Mouse (Mus musculus) heart, embryonic 15.5 days (tissue): ENCODE data around the gene Rab33b. TPM values are rescaled to one million over a fixed set of nuclear protein-coding genes. Genes with fewer than 3 reads are reported as not detected.
A peak's percentile ranks its signal among the peaks of the same experiment; 100 is the strongest.

Source experiments
- ATAC-seq: fragments of 200-750 bp; cut with Nextera tagmentation; replicated peaks from 2 replicates; pipeline ENCODE4 v1.8.0; 2017; ENCODE audit warnings: low read depth, moderate TSS enrichment; ENCODE audit not compliant: insufficient number of reproducible peaks, insufficient read depth, low FRiP score
- H3K27ac ChIP-seq: fragments of 300-500 bp; sonication (generic); 2 replicates; pipeline ENCODE4 v1.5.1; 2015; ENCODE audit warnings: mild to moderate bottlenecking, inconsistent platforms
- H3K27me3 ChIP-seq: fragments of 300-500 bp; sonication (generic); 2 replicates; pipeline ENCODE4 v1.6.1; 2015; ENCODE audit warnings: inconsistent platforms
- H3K36me3 ChIP-seq: fragments of 300-500 bp; sonication (generic); 2 replicates; pipeline ENCODE4 v1.6.1; 2015; ENCODE audit warnings: mild to moderate bottlenecking, inconsistent platforms
- H3K4me1 ChIP-seq: fragments of 300-500 bp; sonication (generic); replicated peaks from 2 replicates; pipeline ENCODE4 v1.6.1; 2015; ENCODE audit warnings: inconsistent platforms
- H3K4me2 ChIP-seq: fragments of 300-500 bp; sonication (generic); 2 replicates; pipeline ENCODE4 v1.6.1; 2015; ENCODE audit warnings: inconsistent platforms, mild to moderate bottlenecking, moderate library complexity
- H3K4me3 ChIP-seq: fragments of 300-500 bp; sonication (generic); 2 replicates; pipeline ENCODE4 v1.5.1; 2015; ENCODE audit warnings: mild to moderate bottlenecking, inconsistent platforms
- H3K9ac ChIP-seq: fragments of 300-500 bp; sonication (generic); 2 replicates; pipeline ENCODE4 v1.6.1; 2015; ENCODE audit warnings: mild to moderate bottlenecking, inconsistent platforms
- H3K9me3 ChIP-seq: fragments of 300-500 bp; sonication (generic); replicated peaks from 2 replicates; pipeline ENCODE4 v1.6.1; 2016; ENCODE audit warnings: inconsistent platforms
- WGBS: fragments of 180-500 bp; shearing (Covaris S2); methylation state at CpG from one replicate; pipeline ENCODE4 v1.1.7; 2015; ENCODE audit warnings: mixed read lengths; 5-methylcytosine and 5-hydroxymethylcytosine counted together
- polyA plus RNA-seq: library from polyadenylated mRNA; unstranded; fragments of >200 nt; fragmentation: Nextera tagmentation; extraction: Ambion mirVana; gene quantifications from 2 replicates; pipeline ENCODE4 v1.2.1, GENCODE M21; 2015

Gene Rab33b
- polyA plus RNA-seq, 1 experiment from 2014 or later: 14.9 TPM

GRCm38 (mm10) chr3:51511983-51512382, 28.3 kb downstream of the Rab33b start:
- Histone ChIP-seq H3K36me3 (peaks cover 5% of the 10 kb centered on the region; the same call in 1 of the 2 replicates), H3K9ac (no peak overlapping the region), H3K27ac (no peak overlapping the region), H3K4me3 (no peak overlapping the region), H3K27me3 (no peaks in the 10 kb centered on the region), H3K4me1 (no peaks in the 10 kb centered on the region), H3K9me3 (no peaks in the 10 kb centered on the region), H3K4me2 (no peak overlapping the region)
- 87% methylated on average over 5 of the region's 5 CpGs for WGBS
- ATAC-seq: no peak

GRCm38 (mm10) chr3:51517467-51517866, 33.7 kb downstream of the Rab33b start:
- H3K4me1 ChIP-seq: peaks cover 4% of the 10 kb centered on the region; the same call in 1 of the 2 replicates
- H3K4me3 ChIP-seq: no peak overlapping the region
- 91% methylated on average over 4 of the region's 4 CpGs for WGBS
- no peak overlapping the region for H3K27ac ChIP-seq
- H3K36me3 ChIP-seq: peaks cover 22% of the 10 kb centered on the region
- no peak for ATAC-seq
- H3K9ac ChIP-seq: no peak overlapping the region
- H3K27me3 ChIP-seq: no peaks in the 10 kb centered on the region
- H3K9me3 ChIP-seq: no peaks in the 10 kb centered on the region
- H3K4me2 ChIP-seq: no peak overlapping the region

- Histone ChIP-seq H3K36me3 (peaks cover 28% of the 10 kb centered on the region), H3K4me2 (no peak overlapping the region), H3K4me1 (peaks cover 4% of the 10 kb centered on the region; the same call in 1 of the 2 replicates), H3K9ac (no peak overlapping the region), H3K9me3 (no peaks in the 10 kb centered on the region), H3K4me3 (no peak overlapping the region), H3K27ac (no peak overlapping the region), H3K27me3 (no peaks in the 10 kb centered on the region)
- WGBS: 71% methylated on average over 12 of the region's 12 CpGs
- ATAC-seq: no peak; the same call in 1 of the 2 replicates
These were observed 34.4 kb downstream of the Rab33b start for GRCm38 (mm10) chr3:51517878-51518762.

- no peak overlapping the region for H3K9ac ChIP-seq
- no peaks in the 10 kb centered on the region for H3K27me3 ChIP-seq
- no peak overlapping the region for H3K27ac ChIP-seq
- H3K4me2 ChIP-seq: no peak overlapping the region
- H3K9me3 ChIP-seq: no peaks in the 10 kb centered on the region
- WGBS: 58% methylated on average over 8 of the region's 8 CpGs
- peaks cover 4% of the 10 kb centered on the region; the same call in 1 of the 2 replicates for H3K4me1 ChIP-seq
- H3K36me3 ChIP-seq: peaks cover 34% of the 10 kb centered on the region
- ATAC-seq: no peak
- no peak overlapping the region for H3K4me3 ChIP-seq
These were observed 35.0 kb downstream of the Rab33b start for GRCm38 (mm10) chr3:51518763-51519121.

- Histone ChIP-seq H3K27me3 (no peaks in the 10 kb centered on the region), H3K4me1 (peaks cover 4% of the 10 kb centered on the region; the same call in 1 of the 2 replicates), H3K36me3 (peaks cover 55% of the 10 kb centered on the region), H3K4me2 (no peak overlapping the region), H3K27ac (no peak overlapping the region), H3K9ac (no peak overlapping the region), H3K4me3 (no peak overlapping the region), H3K9me3 (no peaks in the 10 kb centered on the region)
- WGBS: 88% methylated on average over 14 of the region's 14 CpGs
- ATAC-seq: no peak
These were observed 37.5 kb downstream of the Rab33b start for GRCm38 (mm10) chr3:51521262-51521661.

GRCm38 (mm10) chr3:51525186-51525785, 41.6 kb downstream of the Rab33b start:
- no peaks in the 10 kb centered on the region for H3K27me3 ChIP-seq
- no peak overlapping the region for H3K4me3 ChIP-seq
- no peak overlapping the region for H3K27ac ChIP-seq
- ATAC-seq: no peak
- WGBS: 89% methylated on average over 16 of the region's 16 CpGs
- H3K4me2 ChIP-seq: no peak overlapping the region
- no peaks in the 10 kb centered on the region for H3K4me1 ChIP-seq
- no peak overlapping the region for H3K9ac ChIP-seq
- peaks cover 82% of the 10 kb centered on the region for H3K36me3 ChIP-seq
- no peaks in the 10 kb centered on the region for H3K9me3 ChIP-seq

GRCm38 (mm10) chr3:51526891-51527290, 43.2 kb downstream of the Rab33b start:
- peaks cover 87% of the 10 kb centered on the region for H3K36me3 ChIP-seq
- H3K9ac ChIP-seq: no peak overlapping the region
- H3K27me3 ChIP-seq: no peaks in the 10 kb centered on the region
- H3K27ac ChIP-seq: no peak overlapping the region
- H3K4me1 ChIP-seq: no peaks in the 10 kb centered on the region
- WGBS: 85% methylated on average over 13 of the region's 13 CpGs
- no peak overlapping the region for H3K4me3 ChIP-seq
- no peak for ATAC-seq
- no peaks in the 10 kb centered on the region for H3K9me3 ChIP-seq
- no peak overlapping the region for H3K4me2 ChIP-seq

- no peaks in the 10 kb centered on the region for H3K9me3 ChIP-seq
- H3K9ac ChIP-seq: no peak overlapping the region
- 0 out of 2 replicates have a peak, but pooled peaks cover 2% of the 10 kb centered on the region for H3K4me1 ChIP-seq
- H3K27ac ChIP-seq: peak overlapping the region; percentile 38
- H3K27me3 ChIP-seq: no peaks in the 10 kb centered on the region
- 79% methylated on average over 13 of the region's 13 CpGs for WGBS
- ATAC-seq: no peak
- H3K36me3 ChIP-seq: peaks cover 80% of the 10 kb centered on the region
- no peak overlapping the region for H3K4me3 ChIP-seq
- H3K4me2 ChIP-seq: no peak overlapping the region
These were observed 48.0 kb downstream of the Rab33b start for GRCm38 (mm10) chr3:51531473-51532281.

GRCm38 (mm10) chr3:51532282-51532620, 48.5 kb downstream of the Rab33b start:
- Histone ChIP-seq H3K4me3 (no peak overlapping the region), H3K4me2 (no peak overlapping the region), H3K9me3 (no peaks in the 10 kb centered on the region), H3K9ac (no peak overlapping the region), H3K27ac (peak overlapping the region; percentile 38), H3K27me3 (no peaks in the 10 kb centered on the region), H3K36me3 (peaks cover 76% of the 10 kb centered on the region), H3K4me1 (0 out of 2 replicates have a peak, but pooled peaks cover 2% of the 10 kb centered on the region)
- ATAC-seq: no peak
- WGBS: 74% methylated on average over 5 of the region's 5 CpGs

- WGBS: 76% methylated on average over 5 of the region's 5 CpGs
- Histone ChIP-seq H3K27me3 (no peaks in the 10 kb centered on the region), H3K9ac (no peak overlapping the region), H3K4me3 (no peak overlapping the region), H3K27ac (no peak overlapping the region), H3K4me1 (0 out of 2 replicates have a peak, but pooled peaks cover 2% of the 10 kb centered on the region), H3K36me3 (peaks cover 84% of the 10 kb centered on the region), H3K4me2 (no peak overlapping the region), H3K9me3 (no peaks in the 10 kb centered on the region)
- no peak for ATAC-seq
These were observed 49.9 kb downstream of the Rab33b start for GRCm38 (mm10) chr3:51533573-51533972.

- Histone ChIP-seq H3K4me3 (no peak overlapping the region), H3K27me3 (no peaks in the 10 kb centered on the region), H3K9ac (no peak overlapping the region), H3K9me3 (no peaks in the 10 kb centered on the region), H3K4me1 (0 out of 2 replicates have a peak, but pooled peaks cover 2% of the 10 kb centered on the region), H3K36me3 (peaks cover 84% of the 10 kb centered on the region), H3K27ac (no peak overlapping the region), H3K4me2 (no peak overlapping the region)
- no peak for ATAC-seq
- WGBS: 84% methylated on average over 9 of the region's 9 CpGs
These were observed 50.3 kb downstream of the Rab33b start for GRCm38 (mm10) chr3:51534013-51534412.
